Mouse (Mus musculus) midbrain, embryonic 12.5 days (tissue): ENCODE results near the gene Gjb4. TPM values are rescaled to one million over a fixed set of nuclear protein-coding genes. Genes with fewer than 3 reads are reported as not detected.
A peak's percentile ranks its signal among the peaks of the same experiment; 100 is the strongest.

Source experiments
- ATAC-seq: fragments of 200-750 bp; cut with Nextera tagmentation; 2 replicates; pipeline ENCODE4 v1.8.0; 2017; ENCODE audit warnings: low read depth, moderate TSS enrichment, moderate library complexity; ENCODE audit not compliant: low FRiP score
- H3K27ac ChIP-seq: fragments of 300-500 bp; sonication (generic); replicated peaks from 2 replicates; pipeline ENCODE4 v1.5.1; 2016; ENCODE audit warnings: mild to moderate bottlenecking
- H3K27me3 ChIP-seq: fragments of 300-500 bp; sonication (generic); 2 replicates; pipeline ENCODE4 v1.6.1; 2016; ENCODE audit warnings: mild to moderate bottlenecking
- H3K36me3 ChIP-seq: fragments of 300-500 bp; sonication (generic); 2 replicates; pipeline ENCODE4 v1.6.1; 2016
- H3K4me1 ChIP-seq: fragments of 300-500 bp; sonication (generic); 2 replicates; pipeline ENCODE4 v1.6.1; 2016
- H3K4me2 ChIP-seq: fragments of 300-500 bp; sonication (generic); replicated peaks from 2 replicates; pipeline ENCODE4 v1.6.1; 2016; ENCODE audit warnings: mild to moderate bottlenecking, moderate library complexity
- H3K4me3 ChIP-seq: fragments of 300-500 bp; sonication (generic); 2 replicates; pipeline ENCODE4 v1.5.1; 2016; ENCODE audit warnings: mild to moderate bottlenecking
- H3K9ac ChIP-seq: fragments of 300-500 bp; sonication (generic); replicated peaks from 2 replicates; pipeline ENCODE4 v1.6.1; 2016; ENCODE audit warnings: mild to moderate bottlenecking, moderate library complexity
- H3K9me3 ChIP-seq: fragments of 300-500 bp; sonication (generic); 2 replicates; pipeline ENCODE4 v1.6.1; 2016; ENCODE audit warnings: mild to moderate bottlenecking
- WGBS: fragments of 180-500 bp; shearing (Covaris S2); methylation state at CpG from one replicate; pipeline ENCODE4 v1.1.7; 2016; 5-methylcytosine and 5-hydroxymethylcytosine counted together
- polyA plus RNA-seq: library from polyadenylated mRNA; unstranded; fragments of >200 nt; fragmentation: Nextera tagmentation; extraction: Ambion mirVana; gene quantifications from 2 replicates; pipeline ENCODE4 v1.2.1, GENCODE M21; 2016

Gene Gjb4
- polyA plus RNA-seq, 1 experiment from 2014 or later: not detected

- H3K4me3 ChIP-seq: no peak overlapping the region
- peaks cover 46% of the 10 kb centered on the region for H3K27me3 ChIP-seq
- no peak overlapping the region for H3K27ac ChIP-seq
- no peak overlapping the region for H3K9ac ChIP-seq
- peaks cover 3% of the 10 kb centered on the region; the same call in 1 of the 2 replicates for H3K4me1 ChIP-seq
- ATAC-seq: 0 out of 2 replicates have a peak, but pooled peaks have one; percentile 16
- no peak overlapping the region for H3K4me2 ChIP-seq
- no peaks in the 10 kb centered on the region for H3K9me3 ChIP-seq
- 78% methylated on average over 10 of the region's 10 CpGs for whole genome bisulfite sequencing
- no peaks in the 10 kb centered on the region for H3K36me3 ChIP-seq
Measured at GRCm38 (mm10) chr4:127324296-127324695, 29.6 kb downstream of the Gjb4 start.

GRCm38 (mm10) chr4:127323651-127324050, 30.2 kb downstream of the Gjb4 start:
- ATAC-seq: no peak
- Histone ChIP-seq H3K36me3 (no peaks in the 10 kb centered on the region), H3K27ac (no peak overlapping the region), H3K9ac (no peak overlapping the region), H3K4me3 (no peak overlapping the region), H3K9me3 (no peaks in the 10 kb centered on the region), H3K4me2 (no peak overlapping the region), H3K4me1 (no peaks in the 10 kb centered on the region), H3K27me3 (peaks cover 41% of the 10 kb centered on the region)
- WGBS: 92% methylated on average over 3 of the region's 3 CpGs

- Histone ChIP-seq H3K4me2 (no peak overlapping the region), H3K27ac (no peak overlapping the region), H3K36me3 (no peaks in the 10 kb centered on the region), H3K4me3 (no peak overlapping the region), H3K9ac (no peak overlapping the region), H3K4me1 (no peaks in the 10 kb centered on the region), H3K27me3 (peaks cover 14% of the 10 kb centered on the region), H3K9me3 (no peaks in the 10 kb centered on the region)
- 1% methylated on average over 3 of the region's 3 CpGs for WGBS
- ATAC-seq: no peak
Measured at GRCm38 (mm10) chr4:127319613-127320012, 34.3 kb downstream of the Gjb4 start.

- H3K9me3 ChIP-seq: no peaks in the 10 kb centered on the region
Measured at GRCm38 (mm10) chr4:127317143-127317542, 36.7 kb downstream of the Gjb4 start.

GRCm38 (mm10) chr4:127315753-127316152, 38.1 kb downstream of the Gjb4 start:
- Histone ChIP-seq H3K36me3 (no peaks in the 10 kb centered on the region), H3K4me3 (no peak overlapping the region), H3K4me1 (peaks cover 14% of the 10 kb centered on the region), H3K9me3 (no peaks in the 10 kb centered on the region), H3K9ac (no peak overlapping the region), H3K27ac (no peak overlapping the region), H3K4me2 (no peak overlapping the region), H3K27me3 (peaks cover 38% of the 10 kb centered on the region)
- 78% methylated on average over 8 of the region's 8 CpGs for WGBS
- no peak for ATAC-seq

More at GRCm38 (mm10) chr4:127317143-127317542, 36.7 kb downstream of the Gjb4 start:
- Histone ChIP-seq H3K27me3 (peaks cover 31% of the 10 kb centered on the region), H3K27ac (no peak overlapping the region), H3K9ac (no peak overlapping the region), H3K36me3 (no peaks in the 10 kb centered on the region), H3K4me1 (peaks cover 14% of the 10 kb centered on the region), H3K4me2 (no peak overlapping the region), H3K4me3 (no peak overlapping the region)
- ATAC-seq: no peak
- WGBS: 62% methylated on average over 4 of the region's 4 CpGs

GRCm38 (mm10) chr4:127314585-127314984, 39.3 kb downstream of the Gjb4 start:
- Histone ChIP-seq H3K4me3 (no peak overlapping the region), H3K4me1 (peaks cover 14% of the 10 kb centered on the region), H3K9ac (0 out of 2 replicates have a peak overlapping the region, but pooled peaks have one; percentile 65), H3K36me3 (no peaks in the 10 kb centered on the region), H3K4me2 (peak overlapping the region; percentile 89), H3K27ac (no peak overlapping the region), H3K27me3 (peaks cover 38% of the 10 kb centered on the region), H3K9me3 (no peaks in the 10 kb centered on the region)
- 37% methylated on average over 9 of the region's 9 CpGs for WGBS
- ATAC-seq: no peak

- Histone ChIP-seq H3K27me3 (peaks cover 38% of the 10 kb centered on the region), H3K9me3 (no peaks in the 10 kb centered on the region)
- WGBS: under 1% methylated on average over 25 of the region's 25 CpGs
Measured at GRCm38 (mm10) chr4:127313861-127314260, 40.0 kb downstream of the Gjb4 start, which contains the start of gene Gja4. Gja4 (minus strand) TSS chr4:127314039.

GRCm38 (mm10) chr4:127312349-127312748, 41.5 kb downstream of the Gjb4 start:
- 67% methylated on average over 24 of the region's 24 CpGs for WGBS
- Histone ChIP-seq H3K4me2 (no peak overlapping the region), H3K9ac (no peak overlapping the region), H3K27ac (no peak overlapping the region), H3K27me3 (peaks cover 38% of the 10 kb centered on the region), H3K4me1 (peaks cover 14% of the 10 kb centered on the region), H3K36me3 (no peaks in the 10 kb centered on the region), H3K4me3 (no peak overlapping the region), H3K9me3 (no peaks in the 10 kb centered on the region)
- no peak for ATAC-seq

More at GRCm38 (mm10) chr4:127313861-127314260, 40.0 kb downstream of the Gjb4 start, which contains the start of gene Gja4:
- H3K4me3 ChIP-seq: peak within 1 kb of the TSS; percentile 50
- no peak within 1 kb of the TSS for H3K27ac ChIP-seq
- peak; percentile 74; the same call in 1 of the 2 replicates for ATAC-seq
- H3K4me1 ChIP-seq: peaks cover 14% of the 10 kb centered on the region
- H3K4me2 ChIP-seq: peak within 1 kb of the TSS; percentile 89
- H3K9ac ChIP-seq: peak within 1 kb of the TSS; percentile 65
- H3K36me3 ChIP-seq: no peaks in the 10 kb centered on the region

- H3K36me3 ChIP-seq: no peaks in the 10 kb centered on the region
- ATAC-seq: no peak
- 56% methylated on average over 9 of the region's 9 CpGs for WGBS
- H3K4me3 ChIP-seq: no peak overlapping the region
- no peak overlapping the region for H3K4me2 ChIP-seq
- H3K9me3 ChIP-seq: no peaks in the 10 kb centered on the region
- H3K27me3 ChIP-seq: peaks cover 38% of the 10 kb centered on the region
- H3K9ac ChIP-seq: no peak overlapping the region
- H3K4me1 ChIP-seq: peaks cover 14% of the 10 kb centered on the region
- no peak overlapping the region for H3K27ac ChIP-seq
Measured at GRCm38 (mm10) chr4:127311561-127311960, 42.3 kb downstream of the Gjb4 start.

GRCm38 (mm10) chr4:127306915-127307314, 47.0 kb downstream of the Gjb4 start:
- Histone ChIP-seq H3K9me3 (no peaks in the 10 kb centered on the region), H3K4me1 (no peaks in the 10 kb centered on the region), H3K4me2 (no peak overlapping the region), H3K27me3 (peaks cover 5% of the 10 kb centered on the region), H3K4me3 (no peak overlapping the region), H3K27ac (no peak overlapping the region), H3K9ac (no peak overlapping the region), H3K36me3 (no peaks in the 10 kb centered on the region)
- no peak for ATAC-seq
- 61% methylated on average over 2 of the region's 2 CpGs for WGBS

- Histone ChIP-seq H3K27me3 (no peaks in the 10 kb centered on the region), H3K27ac (no peak overlapping the region), H3K4me2 (no peak overlapping the region), H3K4me3 (no peak overlapping the region), H3K9ac (no peak overlapping the region), H3K4me1 (no peaks in the 10 kb centered on the region), H3K36me3 (no peaks in the 10 kb centered on the region), H3K9me3 (no peaks in the 10 kb centered on the region)
- ATAC-seq: no peak
- WGBS: 84% methylated on average over 3 of the region's 3 CpGs
Measured at GRCm38 (mm10) chr4:127303796-127304195, 50.1 kb downstream of the Gjb4 start.
